Mouse (Mus musculus): Measurements from ENCODE around the gene Zfp958. TPM values are rescaled to one million over a fixed set of nuclear protein-coding genes. Genes with fewer than 3 reads are reported as not detected.
"Not testable (repeated sequence)": the region's sequence is repeated elsewhere in the genome, so short reads cannot be mapped to it uniquely, and the experiment has no call there.

Zfp958 gene
- 12.5 and 14.9 TPM in 2 replicates for polyA plus RNA-seq (2015; fragmentation: Nextera tagmentation; extraction: Ambion mirVana)

GRCm38 (mm10) chr8:4612932-4613853 is at the start of gene Zfp958:
Zfp958 (plus strand) TSS chr8:4613167.
- ATAC-seq (ENCODE audit: insufficient read depth, low FRiP score, low read depth) = peak; percentile 99
- Histone ChIP-seq H3K4me1 (peaks cover 9% of the 10 kb centered on the region; the same call in 1 of the 2 replicates), H3K4me3 (replicated peaks) (peak within 1 kb of the TSS; percentile 70), H3K9me3 (no peaks in the 10 kb centered on the region), H3K27me3 (replicated peaks) (no peaks in the 10 kb centered on the region), H3K4me2 (peak within 1 kb of the TSS; percentile 82), H3K9ac (peak within 1 kb of the TSS; percentile 48), H3K27ac (peak within 1 kb of the TSS; percentile 82), H3K36me3 (0 out of 2 replicates have a peak, but pooled peaks cover 4% of the 10 kb centered on the region)
- WGBS = under 1% methylated on average over 25 of the region's 25 CpGs

- Histone ChIP-seq H3K4me2 (no peak overlapping the region), H3K9ac (no peak overlapping the region), H3K4me3 (replicated peaks) (no peak overlapping the region), H3K36me3 (no peaks in the 10 kb centered on the region), H3K4me1 (no peaks in the 10 kb centered on the region), H3K27me3 (replicated peaks) (no peaks in the 10 kb centered on the region), H3K9me3 (no peaks in the 10 kb centered on the region), H3K27ac (no peak overlapping the region)
- 62% methylated on average over 3 of the region's 3 CpGs for WGBS
- no peak for ATAC-seq (ENCODE audit: insufficient read depth, low FRiP score, low read depth)
These were observed 31.0 kb upstream of the Zfp958 start for GRCm38 (mm10) chr8:4581986-4582385.

DNA sequence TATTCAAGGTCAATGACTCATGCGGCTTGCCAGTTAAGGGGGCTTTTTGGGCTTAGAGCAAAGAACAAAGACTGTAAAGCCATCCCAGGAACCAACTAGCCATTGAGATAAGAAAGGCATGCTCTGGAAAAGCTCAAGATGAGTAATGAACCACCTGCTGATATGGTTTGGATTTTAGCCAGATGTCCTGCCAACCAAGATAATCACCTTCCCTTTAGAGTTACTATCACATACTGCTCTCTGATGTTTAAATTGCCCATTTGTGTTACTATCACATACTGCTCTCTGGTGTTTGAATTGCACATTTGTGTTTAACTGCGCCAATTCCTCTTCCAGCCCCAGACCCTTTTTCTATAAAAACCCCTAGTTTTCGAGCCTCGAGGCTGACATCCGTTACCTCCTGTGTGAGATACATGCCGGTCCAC is 30.2 kb upstream of the Zfp958 start:
- H3K27me3 ChIP-seq (replicated peaks) = no peaks in the 10 kb centered on the region
- no peak overlapping the region for H3K9ac ChIP-seq
- no peaks in the 10 kb centered on the region for H3K4me1 ChIP-seq
- H3K9me3 ChIP-seq = no peaks in the 10 kb centered on the region
- no peak overlapping the region for H3K4me2 ChIP-seq
- no peak for ATAC-seq (ENCODE audit: insufficient read depth, low FRiP score, low read depth)
- WGBS = 64% methylated on average over 6 of the region's 6 CpGs
- no peak overlapping the region for H3K27ac ChIP-seq
- H3K36me3 ChIP-seq = no peaks in the 10 kb centered on the region
- H3K4me3 ChIP-seq (replicated peaks) = no peak overlapping the region

DNA sequence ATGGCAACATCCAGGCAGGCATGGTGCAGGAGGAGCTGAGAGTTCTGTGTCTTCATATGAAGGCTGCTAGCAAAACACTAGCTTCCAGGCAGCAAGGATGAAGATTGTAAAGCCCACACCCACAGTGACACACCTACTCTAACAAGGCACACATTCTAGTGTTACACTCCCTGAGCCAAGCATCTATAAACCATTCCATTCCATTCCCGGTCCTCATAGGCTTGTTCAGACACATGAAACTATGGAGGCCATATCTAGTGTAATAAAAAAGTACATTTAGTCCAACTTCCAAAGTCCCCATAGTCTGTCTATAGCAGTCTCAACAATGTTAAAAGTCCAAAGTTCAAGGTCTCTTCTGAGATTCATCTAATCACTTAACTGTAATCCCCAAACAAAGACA is 28.3 kb upstream of the Zfp958 start:
- H3K4me3 ChIP-seq (replicated peaks) = no peak overlapping the region
- no peak overlapping the region for H3K27ac ChIP-seq
- H3K36me3 ChIP-seq = no peaks in the 10 kb centered on the region
- ATAC-seq (ENCODE audit: insufficient read depth, low FRiP score, low read depth) = no peak
- no peaks in the 10 kb centered on the region for H3K9me3 ChIP-seq
- no peak overlapping the region for H3K4me2 ChIP-seq
- no peaks in the 10 kb centered on the region for H3K4me1 ChIP-seq
- H3K27me3 ChIP-seq (replicated peaks) = no peaks in the 10 kb centered on the region
- 79% methylated on average over 1 of the region's 1 CpGs for WGBS
- H3K9ac ChIP-seq = no peak overlapping the region

- no peaks in the 10 kb centered on the region for H3K4me1 ChIP-seq
- H3K36me3 ChIP-seq = no peaks in the 10 kb centered on the region
- no peaks in the 10 kb centered on the region for H3K9me3 ChIP-seq
- no peak overlapping the region for H3K4me2 ChIP-seq
- H3K4me3 ChIP-seq (replicated peaks) = no peak overlapping the region
- peak; percentile 63; the same call in 1 of the 2 replicates for ATAC-seq (ENCODE audit: insufficient read depth, low FRiP score, low read depth)
- no peak overlapping the region for H3K9ac ChIP-seq
- no peaks in the 10 kb centered on the region for H3K27me3 ChIP-seq (replicated peaks)
- H3K27ac ChIP-seq = no peak overlapping the region
- 20% methylated on average over 4 of the region's 4 CpGs for WGBS
These were observed 26.6 kb upstream of the Zfp958 start for GRCm38 (mm10) chr8:4586356-4586755.

- H3K27me3 ChIP-seq (replicated peaks) = no peaks in the 10 kb centered on the region
- no peaks in the 10 kb centered on the region for H3K4me1 ChIP-seq
- no peaks in the 10 kb centered on the region for H3K9me3 ChIP-seq
- no peak overlapping the region for H3K4me3 ChIP-seq (replicated peaks)
- H3K9ac ChIP-seq = no peak overlapping the region
- no peak for ATAC-seq (ENCODE audit: insufficient read depth, low FRiP score, low read depth)
- 43% methylated on average over 9 of the region's 9 CpGs for WGBS
- no peak overlapping the region for H3K27ac ChIP-seq
- no peaks in the 10 kb centered on the region for H3K36me3 ChIP-seq
- H3K4me2 ChIP-seq = no peak overlapping the region
These were observed 24.6 kb upstream of the Zfp958 start for GRCm38 (mm10) chr8:4588165-4589000.

GRCm38 (mm10) chr8:4608896-4609295 is 4.1 kb upstream of the Zfp958 start:
- Histone ChIP-seq H3K9me3 (no peaks in the 10 kb centered on the region), H3K27me3 (replicated peaks) (no peaks in the 10 kb centered on the region), H3K4me2 (no peak overlapping the region), H3K9ac (no peak overlapping the region), H3K27ac (no peak overlapping the region), H3K4me3 (replicated peaks) (no peak overlapping the region), H3K4me1 (0 out of 2 replicates have a peak, but pooled peaks cover 3% of the 10 kb centered on the region), H3K36me3 (no peaks in the 10 kb centered on the region)
- no peak for ATAC-seq (ENCODE audit: insufficient read depth, low FRiP score, low read depth)
- WGBS = 79% methylated on average over 7 of the region's 7 CpGs

GRCm38 (mm10) chr8:4611626-4612175 is 1.3 kb upstream of the Zfp958 start:
- not testable (repeated sequence) for H3K4me3 ChIP-seq (replicated peaks); H3K9me3 ChIP-seq; H3K36me3 ChIP-seq; H3K27me3 ChIP-seq (replicated peaks); H3K27ac ChIP-seq; H3K4me1 ChIP-seq; ATAC-seq (ENCODE audit: insufficient read depth, low FRiP score, low read depth); H3K4me2 ChIP-seq; H3K9ac ChIP-seq
- 71% methylated on average over 4 of the region's 4 CpGs for WGBS

GRCm38 (mm10) chr8:4627349-4627748 is 14.4 kb downstream of the Zfp958 start:
- Histone ChIP-seq H3K27me3 (replicated peaks) (no peaks in the 10 kb centered on the region), H3K4me1 (no peaks in the 10 kb centered on the region), H3K4me3 (replicated peaks) (no peak overlapping the region), H3K9ac (no peak overlapping the region), H3K4me2 (no peak overlapping the region), H3K36me3 (peaks cover 45% of the 10 kb centered on the region), H3K9me3 (peaks cover 15% of the 10 kb centered on the region; the same call in 1 of the 2 replicates), H3K27ac (no peak overlapping the region)
- 100% methylated on average over 1 of the region's 1 CpGs for WGBS
- ATAC-seq (ENCODE audit: insufficient read depth, low FRiP score, low read depth) = no peak

- no peak overlapping the region for H3K27ac ChIP-seq
- H3K4me1 ChIP-seq = no peaks in the 10 kb centered on the region
- no peak for ATAC-seq (ENCODE audit: insufficient read depth, low FRiP score, low read depth)
- H3K9ac ChIP-seq = no peak overlapping the region
- no peaks in the 10 kb centered on the region for H3K27me3 ChIP-seq (replicated peaks)
- no peaks in the 10 kb centered on the region for H3K36me3 ChIP-seq
- H3K4me3 ChIP-seq (replicated peaks) = no peak overlapping the region
- no peaks in the 10 kb centered on the region for H3K9me3 ChIP-seq
- H3K4me2 ChIP-seq = no peak overlapping the region
- 89% methylated on average over 4 of the region's 4 CpGs for WGBS
These were observed 24.1 kb downstream of the Zfp958 start for GRCm38 (mm10) chr8:4637071-4637470.

- not testable (repeated sequence) for H3K9me3 ChIP-seq; H3K4me3 ChIP-seq (replicated peaks); H3K4me2 ChIP-seq; ATAC-seq (ENCODE audit: insufficient read depth, low FRiP score, low read depth); H3K36me3 ChIP-seq; H3K9ac ChIP-seq; H3K4me1 ChIP-seq; H3K27ac ChIP-seq; H3K27me3 ChIP-seq (replicated peaks)
- 80% methylated on average over 6 of the region's 6 CpGs for whole genome bisulfite sequencing
These were observed 30.0 kb downstream of the Zfp958 start for GRCm38 (mm10) chr8:4642974-4643373.

Measured in stomach, embryonic 15.5 days (tissue).